Mouse (Mus musculus) G1E (cell line): ENCODE data around the gene Abcc3. TPM values are rescaled to one million over a fixed set of nuclear protein-coding genes. Genes with fewer than 3 reads are reported as not detected.

Experiments used
- ATAC-seq: 2 replicates; pipeline ENCODE4 v1.8.0; 2016; ENCODE audit warnings: mild to moderate bottlenecking; ENCODE audit not compliant: insufficient number of reproducible peaks, poor library complexity, low FRiP score, severe bottlenecking; ENCODE audit errors: extremely low read depth
- DNase-seq: peaks from one replicate; pipeline ENCODE4 v3.0.0; 2012; ENCODE audit warnings: low spot score
- H3K27me3 ChIP-seq: 2 replicates; pipeline ENCODE4 v1.6.1; 2012; ENCODE audit warnings: mild to moderate bottlenecking, low read length, inconsistent platforms; ENCODE audit not compliant: insufficient read depth
- H3K36me3 ChIP-seq: replicated peaks from 2 replicates; pipeline ENCODE3; 2012; ENCODE audit warnings: mild to moderate bottlenecking, inconsistent platforms
- H3K4me1 ChIP-seq: 2 replicates; pipeline ENCODE4 v1.6.1; 2012; ENCODE audit warnings: low read depth, low read length, inconsistent platforms, mixed read lengths; ENCODE audit not compliant: insufficient read depth
- H3K4me3 ChIP-seq: 2 replicates; pipeline ENCODE4 v1.5.1; 2012; ENCODE audit warnings: low read depth, mild to moderate bottlenecking, inconsistent platforms, low read length, moderate library complexity, mixed read lengths
- H3K9me3 ChIP-seq: replicated peaks from 2 replicates; pipeline ENCODE4 v1.6.1; 2012; ENCODE audit warnings: inconsistent platforms
- CTCF ChIP-seq: IDR thresholded peaks from 2 replicates; pipeline ENCODE4 v1.5.1; 2012; ENCODE audit warnings: low read depth, low read length, inconsistent platforms, mixed read lengths
- GATA1 ChIP-seq: IDR thresholded peaks from 2 replicates; pipeline ENCODE4 v1.6.1; 2012; ENCODE audit warnings: borderline replicate concordance, low read length, inconsistent platforms, mixed read lengths
- GATA2 ChIP-seq: IDR thresholded peaks from 2 replicates; pipeline ENCODE4 v1.6.1; 2012; ENCODE audit warnings: low read depth, low read length, inconsistent platforms, borderline replicate concordance
- POLR2AphosphoS5 ChIP-seq: IDR thresholded peaks from 2 replicates; pipeline ENCODE4 v1.6.1; 2012; ENCODE audit warnings: low read depth, low read length, inconsistent platforms; ENCODE audit not compliant: insufficient replicate concordance
- TAL1 ChIP-seq: conservative IDR thresholded peaks from 2 replicates; pipeline ENCODE4 v1.6.1; 2012; ENCODE audit warnings: low read depth, low read length, inconsistent platforms, mixed read lengths
- polyA plus RNA-seq: library from polyadenylated mRNA; stranded (reverse); fragments of >175 nt; gene quantifications from 2 replicates; pipeline ENCODE4 v1.2.3, GENCODE M21; 2012
- total RNA-seq, 2 experiments: library from RNA; stranded (forward) in 1 of 2; stranded (reverse) in 1 of 2; fragments of 200-1000 nt in 1 of 2; fragments of >200 nt in 1 of 2; fragmentation: Nextera tagmentation in 1 of 2; gene quantifications; 2 replicates each; pipeline ENCODE4 v1.2.3; 2014 to 2017

Gene Abcc3
- total and polyA plus RNA-seq, 3 experiments = 0.27 TPM; not detected in 2

DNA sequence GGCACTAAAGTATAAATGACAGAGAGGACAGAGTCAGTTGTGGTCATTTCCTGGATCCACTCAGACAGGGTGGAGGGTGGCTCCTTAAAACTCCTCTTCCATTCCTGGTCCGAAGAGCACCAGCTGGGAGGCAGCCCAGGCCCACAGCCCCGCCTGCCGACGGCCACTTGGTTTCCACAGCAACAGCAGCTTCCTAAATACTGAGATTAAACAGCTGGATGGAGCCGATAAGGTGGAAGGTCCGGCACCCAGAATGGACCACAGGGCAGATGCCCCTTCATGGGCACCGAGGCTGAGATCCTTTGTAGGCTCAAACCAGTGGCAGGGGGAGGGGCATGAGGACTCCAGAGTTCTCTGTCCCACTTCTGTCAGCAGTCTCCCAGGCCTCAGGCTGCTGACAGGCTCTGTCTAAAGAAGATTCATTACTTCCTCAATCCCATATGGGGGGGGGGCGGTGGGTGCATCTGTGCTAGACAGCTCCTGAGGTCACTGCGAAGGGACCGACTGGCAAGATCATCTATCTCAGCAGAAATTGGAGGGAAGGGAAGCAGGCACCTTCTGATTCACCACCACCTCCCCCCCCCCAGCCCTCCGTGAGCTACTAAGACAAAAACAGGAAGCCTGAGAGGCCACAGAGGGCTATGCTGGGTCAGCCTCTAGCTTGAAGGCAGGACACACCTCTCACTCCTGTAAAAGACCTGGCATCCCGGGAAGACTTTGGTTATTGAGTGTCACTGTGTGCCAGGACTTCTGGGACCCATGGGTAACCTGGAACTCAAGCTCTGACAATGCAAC is 6.6 kb downstream of the Abcc3 start:
- Histone ChIP-seq H3K36me3 (no peaks in the 10 kb centered on the region), H3K4me3 (no peak overlapping the region), H3K9me3 (no peaks in the 10 kb centered on the region), H3K4me1 (peaks cover 6% of the 10 kb centered on the region; the same call in 1 of the 2 replicates), H3K27me3 (peaks cover 21% of the 10 kb centered on the region)
- TF ChIP-seq TAL1 = no peak
- no peak for TF ChIP-seq GATA1
- no peak for TF ChIP-seq CTCF
- no peak for TF ChIP-seq GATA2
- ATAC-seq (0 out of 2 replicates have a peak, but pooled peaks have one; percentile 15), DNase-seq (no peak)

DNA sequence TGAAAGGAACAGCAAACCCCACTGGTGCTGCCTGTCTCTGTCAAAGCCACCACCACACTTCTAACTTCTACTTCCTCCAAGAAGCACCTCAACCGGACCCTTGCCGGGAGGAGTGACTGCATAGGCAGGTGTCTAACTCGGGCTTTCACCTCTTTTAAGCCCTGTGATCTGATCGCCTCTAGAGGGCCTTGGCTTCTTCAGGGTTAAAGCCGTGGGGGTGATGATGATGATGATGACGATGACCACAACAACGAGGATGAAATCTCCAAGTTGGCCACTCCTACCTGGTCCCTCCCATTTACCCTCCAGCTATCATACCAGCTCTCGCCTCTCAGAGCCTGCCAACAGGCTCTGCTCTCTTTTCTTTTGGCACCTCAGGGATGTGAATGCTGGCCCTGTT is 13.1 kb downstream of the Abcc3 start:
- H3K4me1 ChIP-seq = no peaks in the 10 kb centered on the region
- peaks cover 9% of the 10 kb centered on the region for H3K27me3 ChIP-seq
- TF ChIP-seq GATA2 (no peak), TAL1 (no peak), GATA1 (no peak), POLR2AphosphoS5 (no peak), CTCF (no peak)
- DNase-seq (no peak), ATAC-seq (no peak)
- no peaks in the 10 kb centered on the region for H3K36me3 ChIP-seq
- no peak overlapping the region for H3K4me3 ChIP-seq
- no peaks in the 10 kb centered on the region for H3K9me3 ChIP-seq

DNA sequence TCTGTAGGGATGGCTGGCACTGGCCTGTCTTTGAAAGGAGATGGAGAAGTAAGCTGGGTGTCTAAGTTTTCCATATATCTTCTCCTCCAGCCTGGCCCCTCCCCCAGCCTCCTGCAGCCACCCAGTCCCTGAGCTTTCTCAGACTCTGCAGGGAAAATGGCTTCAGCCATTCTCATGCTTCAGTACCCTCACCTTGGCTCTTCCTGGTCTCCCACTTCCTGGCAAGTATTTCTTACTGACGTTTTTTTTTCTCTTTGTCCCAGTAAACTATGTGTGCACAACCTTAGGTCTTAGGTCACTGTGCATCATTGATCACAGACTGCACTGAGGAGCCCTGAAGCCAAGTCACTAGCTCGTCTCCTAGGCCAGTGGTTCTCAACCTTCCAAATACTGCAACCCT is 13.7 kb downstream of the Abcc3 start:
- Histone ChIP-seq H3K9me3 (no peaks in the 10 kb centered on the region), H3K4me1 (no peaks in the 10 kb centered on the region), H3K36me3 (no peaks in the 10 kb centered on the region), H3K4me3 (no peak overlapping the region), H3K27me3 (peaks cover 12% of the 10 kb centered on the region)
- TF ChIP-seq POLR2AphosphoS5 (no peak), GATA1 (no peak), GATA2 (no peak), TAL1 (no peak), CTCF (no peak)
- no peak for DNase-seq
- ATAC-seq = no peak

DNA sequence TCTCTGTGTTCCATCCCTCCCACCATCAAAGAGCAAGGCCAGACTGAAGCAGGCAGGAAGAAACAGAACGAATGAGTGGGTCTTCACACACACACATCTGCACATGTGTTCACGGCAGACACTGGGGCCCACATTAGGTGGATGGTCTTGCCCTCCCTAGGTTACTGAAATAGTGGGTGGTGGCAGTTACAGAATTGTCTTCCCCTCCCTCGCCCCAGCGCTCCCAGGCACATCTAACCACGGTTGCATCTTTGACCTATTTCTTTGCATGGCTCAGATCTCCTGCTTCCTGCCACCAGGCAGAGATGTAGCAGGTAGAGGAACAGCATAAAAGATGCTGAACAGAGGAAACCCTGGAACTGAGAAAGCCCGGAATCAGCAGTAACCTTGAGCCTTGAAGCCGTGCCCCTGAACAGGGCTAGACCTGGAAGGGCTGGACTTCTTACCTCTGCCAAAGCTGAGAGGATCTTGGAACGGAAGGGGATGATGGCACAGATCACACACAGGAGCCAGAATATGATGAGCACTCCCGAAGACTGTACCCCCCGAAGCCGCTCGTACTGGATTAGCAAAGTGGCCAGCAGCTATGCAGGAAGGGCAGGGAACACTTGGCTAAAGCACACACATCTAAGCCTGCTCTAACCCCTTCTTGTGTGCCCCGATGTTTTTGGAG is 18.4 kb downstream of the Abcc3 start:
- H3K9me3 ChIP-seq = no peaks in the 10 kb centered on the region
- TF ChIP-seq CTCF (no peak), POLR2AphosphoS5 (no peak), GATA1 (no peak), GATA2 (no peak), TAL1 (no peak)
- H3K4me3 ChIP-seq = no peak overlapping the region
- peaks cover 26% of the 10 kb centered on the region for H3K27me3 ChIP-seq
- no peaks in the 10 kb centered on the region for H3K36me3 ChIP-seq
- H3K4me1 ChIP-seq = peaks cover 6% of the 10 kb centered on the region; the same call in 1 of the 2 replicates
- ATAC-seq (no peak), DNase-seq (no peak)

DNA sequence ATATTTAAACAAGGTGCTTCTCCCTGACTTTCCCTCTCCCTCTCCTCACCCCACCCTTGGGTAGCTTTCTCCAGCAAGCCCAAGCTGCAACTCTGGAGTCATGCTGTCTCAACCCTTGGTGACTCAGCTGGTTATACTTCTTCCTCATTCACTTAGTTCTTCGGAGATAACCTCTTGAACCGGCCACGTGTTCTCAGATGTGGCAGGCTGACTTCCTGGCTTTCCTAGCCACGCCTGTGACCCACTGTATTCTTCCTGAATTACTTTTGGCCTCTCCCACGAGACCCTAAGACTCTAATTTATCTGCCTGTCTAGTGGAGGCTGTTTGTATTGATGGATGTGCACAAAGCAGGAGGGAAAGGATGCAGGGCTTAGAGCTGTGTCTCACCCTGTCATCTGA is 22.0 kb downstream of the Abcc3 start:
- TF ChIP-seq TAL1 (no peak), CTCF (no peak)
- no peaks in the 10 kb centered on the region for H3K36me3 ChIP-seq
- peaks cover 6% of the 10 kb centered on the region; the same call in 1 of the 2 replicates for H3K4me1 ChIP-seq
- H3K27me3 ChIP-seq = peaks cover 30% of the 10 kb centered on the region
- peak; percentile 5 for DNase-seq
- no peak overlapping the region for H3K4me3 ChIP-seq
- peak; percentile 75 for ATAC-seq
- no peaks in the 10 kb centered on the region for H3K9me3 ChIP-seq

DNA sequence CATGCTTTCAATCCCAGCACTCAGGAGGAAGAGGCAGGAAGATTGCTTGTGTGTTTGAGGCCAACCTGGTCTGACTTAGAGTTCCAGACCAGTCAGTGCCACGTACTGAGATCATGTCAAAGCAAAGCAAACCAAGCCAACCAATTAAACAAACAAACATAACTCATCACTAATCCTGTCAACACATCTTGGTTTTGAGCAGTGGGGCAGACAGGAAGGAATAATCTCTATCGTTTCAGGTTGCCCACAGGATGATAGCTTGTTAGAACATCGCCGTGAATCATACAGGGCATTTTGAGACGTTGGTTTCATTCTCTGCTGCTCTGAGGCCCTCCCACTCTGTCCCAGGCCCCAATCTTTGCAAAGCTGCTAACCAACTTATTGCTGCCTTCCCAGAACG is 22.8 kb downstream of the Abcc3 start:
- TF ChIP-seq GATA1 (no peak), GATA2 (no peak)
- no peak for ATAC-seq
- H3K36me3 ChIP-seq = no peaks in the 10 kb centered on the region
- no peak for DNase-seq
- H3K4me1 ChIP-seq = peaks cover 6% of the 10 kb centered on the region; the same call in 1 of the 2 replicates
- no peaks in the 10 kb centered on the region for H3K9me3 ChIP-seq
- H3K27me3 ChIP-seq = peaks cover 33% of the 10 kb centered on the region
- H3K4me3 ChIP-seq = no peak overlapping the region
